Mouse (Mus musculus) brown adipose tissue, adult 24 weeks (tissue): ENCODE data around the gene Mis12. TPM values are rescaled to one million over a fixed set of nuclear protein-coding genes. Genes with fewer than 3 reads are reported as not detected.
A peak's percentile ranks its signal among the peaks of the same experiment; 100 is the strongest.

Experiments
- H3K27ac ChIP-seq: fragments of 200-500 bp; replicated peaks from 2 replicates; pipeline ENCODE4 v1.5.1; 2012; ENCODE audit warnings: low read depth, mild to moderate bottlenecking, low read length
- H3K4me1 ChIP-seq: fragments of 200-500 bp; 2 replicates; pipeline ENCODE4 v1.6.1; 2012; ENCODE audit warnings: low read length, mixed read lengths; ENCODE audit not compliant: control insufficient read depth, insufficient read depth, insufficient read length
- H3K4me3 ChIP-seq: fragments of 200-500 bp; 2 replicates; pipeline ENCODE4 v1.5.1; 2012; ENCODE audit warnings: low read depth, mild to moderate bottlenecking, low read length, moderate library complexity; ENCODE audit not compliant: insufficient read depth
- polyA plus RNA-seq: library from polyadenylated mRNA; stranded (reverse); fragments of >200 nt; gene quantifications from 2 replicates; pipeline ENCODE4 v1.2.4, GENCODE M21; 2012; ENCODE audit not compliant: missing spikeins, insufficient read depth, insufficient read length

Mis12 gene
- 6.8 and 13.4 TPM in 2 replicates for polyA plus RNA-seq

GRCm38 (mm10) chr11:71019201-71020068, at the start of gene Mis12, which contains the start of gene Derl2:
Mis12 (plus strand) TSS chr11:71019611.
Derl2 (minus strand) TSS chr11:71019841.
- H3K4me3 ChIP-seq, result peak within 1 kb of the TSS; percentile 77
- 0 out of 2 replicates have a peak, but pooled peaks cover 3% of the 10 kb centered on the region for H3K4me1 ChIP-seq
- H3K27ac ChIP-seq, result peak within 1 kb of the TSS; percentile 81

- Histone ChIP-seq H3K4me1 (no peaks in the 10 kb centered on the region; the same call in 1 of the 2 replicates), H3K4me3 (peak within 1 kb of the TSS; percentile 91), H3K27ac (peak within 1 kb of the TSS; percentile 87)
Measured at GRCm38 (mm10) chr11:70969821-70970559, 49.4 kb upstream of the Mis12 start, which contains the start of the genes Nup88 and Rpain. Nup88 (minus strand) TSS chr11:70969973. Rpain (plus strand) TSS chr11:70970213.

- peak overlapping the region; percentile 29; the same call in 1 of the 2 replicates for H3K27ac ChIP-seq
Measured at GRCm38 (mm10) chr11:70970560-70971540, 48.6 kb upstream of the Mis12 start.

GRCm38 (mm10) chr11:70972586-70972985, 46.8 kb upstream of the Mis12 start:
- H3K4me1 ChIP-seq, result no peaks in the 10 kb centered on the region; the same call in 1 of the 2 replicates
- no peak overlapping the region for H3K4me3 ChIP-seq
- H3K27ac ChIP-seq, result no peak overlapping the region

More at GRCm38 (mm10) chr11:70970560-70971540, 48.6 kb upstream of the Mis12 start:
- peak overlapping the region; percentile 74 for H3K4me3 ChIP-seq
- no peaks in the 10 kb centered on the region; the same call in 1 of the 2 replicates for H3K4me1 ChIP-seq

- Histone ChIP-seq H3K27ac (no peak overlapping the region), H3K4me1 (no peaks in the 10 kb centered on the region; the same call in 1 of the 2 replicates), H3K4me3 (no peak overlapping the region)
Measured at GRCm38 (mm10) chr11:70973947-70974346, 45.5 kb upstream of the Mis12 start.

GRCm38 (mm10) chr11:70975193-70975592, 44.2 kb upstream of the Mis12 start:
- H3K27ac ChIP-seq, result no peak overlapping the region
- no peak overlapping the region for H3K4me3 ChIP-seq
- H3K4me1 ChIP-seq, result no peaks in the 10 kb centered on the region; the same call in 1 of the 2 replicates

GRCm38 (mm10) chr11:70977293-70977692, 42.1 kb upstream of the Mis12 start:
- Histone ChIP-seq H3K4me3 (no peak overlapping the region), H3K4me1 (0 out of 2 replicates have a peak, but pooled peaks cover 2% of the 10 kb centered on the region), H3K27ac (no peak overlapping the region)

- H3K27ac ChIP-seq, result no peak overlapping the region
- H3K4me3 ChIP-seq, result no peak overlapping the region
- H3K4me1 ChIP-seq, result 0 out of 2 replicates have a peak, but pooled peaks cover 2% of the 10 kb centered on the region
Measured at GRCm38 (mm10) chr11:70980232-70980631, 39.2 kb upstream of the Mis12 start.

GRCm38 (mm10) chr11:70980751-70981510, 38.5 kb upstream of the Mis12 start:
- 0 out of 2 replicates have a peak, but pooled peaks cover 2% of the 10 kb centered on the region for H3K4me1 ChIP-seq
- no peak overlapping the region for H3K27ac ChIP-seq
- no peak overlapping the region for H3K4me3 ChIP-seq

- Histone ChIP-seq H3K4me1 (0 out of 2 replicates have a peak, but pooled peaks cover 2% of the 10 kb centered on the region), H3K4me3 (peak overlapping the region; percentile 93), H3K27ac (no peak overlapping the region)
Measured at GRCm38 (mm10) chr11:70982030-70982429, 37.4 kb upstream of the Mis12 start.

GRCm38 (mm10) chr11:70982557-70983228, 36.7 kb upstream of the Mis12 start, which contains the start of gene C1qbp:
C1qbp (minus strand) TSS chr11:70983026.
- H3K27ac ChIP-seq, result peak within 1 kb of the TSS; percentile 47; the same call in 1 of the 2 replicates
- peak within 1 kb of the TSS; percentile 93 for H3K4me3 ChIP-seq
- 0 out of 2 replicates have a peak, but pooled peaks cover 2% of the 10 kb centered on the region for H3K4me1 ChIP-seq

GRCm38 (mm10) chr11:71001167-71001566, 18.2 kb upstream of the Mis12 start:
- no peak overlapping the region for H3K4me3 ChIP-seq
- H3K27ac ChIP-seq, result no peak overlapping the region
- H3K4me1 ChIP-seq, result peaks cover 6% of the 10 kb centered on the region; the same call in 1 of the 2 replicates
